Comparison of ENCODE assay signal across 8 mouse cellular contexts in genomic region chr8:84989311-84989731, GRCm38 (mm10). TPM values are rescaled to one million over a fixed set of nuclear protein-coding genes. Genes with fewer than 3 reads are reported as not detected.
A peak's percentile ranks its signal among the peaks of the same experiment; 100 is the strongest.
DNase-seq lines count a peak whose midpoint lies in the region; ATAC-seq and TF ChIP-seq lines count a peak whose summit lies in the region.

No protein-coding gene starts in this region.

- no peak for ATAC-seq in embryonic facial prominence, embryonic 12.5 days (ENCODE audit: insufficient number of reproducible peaks, insufficient read depth, low FRiP score, low TSS enrichment)
- ATAC-seq in heart, embryonic 14.5 days (ENCODE audit: insufficient number of reproducible peaks, insufficient read depth, low FRiP score, low read depth), result no peak

- TF ChIP-seq CTCF in thymus, adult 2 months (IDR thresholded peaks at IDR 0.05; ENCODE audit: borderline replicate concordance, control insufficient read depth, extremely low read depth, insufficient read depth, low read length, poor library complexity), result no peak

- H3K9me3 ChIP-seq in embryonic facial prominence, embryonic 12.5 days, result no peaks in the 10 kb centered on the region
- no peaks in the 10 kb centered on the region for H3K9me3 ChIP-seq in heart, embryonic 14.5 days (ENCODE audit: control insufficient read depth, low read length)

- WGBS in embryonic facial prominence, embryonic 12.5 days, result 7% methylated on average over 15 of the region's 15 CpGs
- 18% methylated on average over 15 of the region's 15 CpGs for WGBS in heart, embryonic 14.5 days
- 42% methylated on average over 15 of the region's 15 CpGs for WGBS in macrophage (ENCODE audit: missing documents)
- WGBS in thymus, adult 2 months, result 38% methylated on average over 15 of the region's 15 CpGs

- no peak for TF ChIP-seq POLR2A in thymus, adult 2 months (IDR thresholded peaks at IDR 0.05; ENCODE audit: control insufficient read depth, extremely low read depth, insufficient read depth, low read length, poor library complexity)

- no peak overlapping the region for H3K27ac ChIP-seq in embryonic facial prominence, embryonic 12.5 days
- no peak overlapping the region for H3K27ac ChIP-seq in heart, embryonic 14.5 days (replicated peaks in 1 of 2; ENCODE audit: control insufficient read depth in 1 of 2, insufficient read depth in 1 of 2, low read depth in 2 of 2, low read length in 2 of 2)
- peak overlapping the region; percentile 55; the same call in 1 of the 2 replicates for H3K27ac ChIP-seq in macrophage
- no peak overlapping the region for H3K27ac ChIP-seq in thymus, adult 2 months (ENCODE audit: control insufficient read depth, insufficient read depth, low read length)

- H3K4me3 ChIP-seq in embryonic facial prominence, embryonic 12.5 days, result peak overlapping the region; percentile 56; the same call in 1 of the 2 replicates
- H3K4me3 ChIP-seq in heart, embryonic 14.5 days (ENCODE audit: control insufficient read depth in 1 of 2, insufficient read depth in 1 of 2, low read depth in 1 of 2, low read length in 2 of 2), result 0 out of 4 replicates have a peak overlapping the region, but pooled peaks of 1 of the 2 experiments have one; percentile 55
- peak overlapping the region; percentile 42; the same call in 1 of the 2 replicates for H3K4me3 ChIP-seq in macrophage (ENCODE audit: inconsistent target)
- H3K4me3 ChIP-seq in thymus, adult 2 months (ENCODE audit: control insufficient read depth, insufficient read depth, low read length), result no peak overlapping the region

- H3K79me2 ChIP-seq in macrophage (ENCODE audit: inconsistent target), result no peaks in the 10 kb centered on the region

- peaks cover 32% of the 10 kb centered on the region for H3K4me1 ChIP-seq in embryonic facial prominence, embryonic 12.5 days
- peaks cover 16 to 30% of the 10 kb centered on the region in 2 experiments; a peak in 3 of 4 replicates for H3K4me1 ChIP-seq in heart, embryonic 14.5 days (ENCODE audit: control insufficient read depth in 2 of 2, insufficient read depth in 2 of 2, low read length in 2 of 2)
- H3K4me1 ChIP-seq in thymus, adult 2 months (replicated peaks; ENCODE audit: control insufficient read depth, insufficient read depth, low read length), result peaks cover 24% of the 10 kb centered on the region

- H3K4me2 ChIP-seq in embryonic facial prominence, embryonic 12.5 days (replicated peaks), result peak overlapping the region; percentile 87
- H3K4me2 ChIP-seq in heart, embryonic 14.5 days (ENCODE audit: low read length), result peak overlapping the region; percentile 91

- peak; percentile 62 to 77 for DNase-seq in urinary bladder, adult 18-20 months (ENCODE audit: low spot score in 2 of 2)
- DNase-seq in urinary bladder, postnatal 10 days (ENCODE audit: low spot score), result no peak
- DNase-seq in kidney, postnatal 25 days, result peak; percentile 92 to 96
- no peak for DNase-seq in frontal cortex, adult 2 months (ENCODE audit: extremely low spot score in 1 of 2, low spot score in 1 of 2)
- no peak for DNase-seq in thymus, adult 2 months

- H3K27me3 ChIP-seq in embryonic facial prominence, embryonic 12.5 days, result peaks cover 11% of the 10 kb centered on the region; the same call in 1 of the 2 replicates
- peaks cover 6% of the 10 kb centered on the region; the same call in 1 of the 2 replicates for H3K27me3 ChIP-seq in heart, embryonic 14.5 days (ENCODE audit: control insufficient read depth, insufficient read depth, low read length)
- no peaks in the 10 kb centered on the region for H3K27me3 ChIP-seq in thymus, adult 2 months (ENCODE audit: control insufficient read depth, insufficient read depth, low read length)

- H3K9ac ChIP-seq in embryonic facial prominence, embryonic 12.5 days, result no peak overlapping the region
- no peak overlapping the region; the same call in 1 of the 2 replicates for H3K9ac ChIP-seq in heart, embryonic 14.5 days (ENCODE audit: low read length)

- no peaks in the 10 kb centered on the region for H3K36me3 ChIP-seq in embryonic facial prominence, embryonic 12.5 days
- H3K36me3 ChIP-seq in heart, embryonic 14.5 days (ENCODE audit: control insufficient read depth, insufficient read depth, low read length), result no peaks in the 10 kb centered on the region
- no peaks in the 10 kb centered on the region for H3K36me3 ChIP-seq in macrophage (ENCODE audit: inconsistent target)
- no peaks in the 10 kb centered on the region for H3K36me3 ChIP-seq in thymus, adult 2 months (ENCODE audit: control insufficient read depth, insufficient read depth, low read length)

RNA-seq across cellular contexts. Expression of gene Hook2, which starts 1.1 kb away (rescaled TPM):
- polyA plus RNA-seq in embryonic facial prominence, embryonic 12.5 days (2016; fragmentation: Nextera tagmentation; extraction: Ambion mirVana), result 20.6 TPM in 2 replicates
- 5.0 and 5.1 TPM in 2 replicates for polyA plus RNA-seq in heart, embryonic 14.5 days (2014; fragmentation: Nextera tagmentation; extraction: Ambion mirVana)
- total RNA-seq in macrophage (2018; cell fraction: chromatin; rRNA removed), result 10 to 100 TPM; 31.8 to 96.7 (median 63.1) TPM
- 10 to 100 TPM in 9 of 26 experiments, 1 to 10 TPM in 17; 6.0 to 14.1 (median 8.5) TPM for total RNA-seq in macrophage (2018; cell fraction: cytosol; rRNA removed)
- 10 to 100 TPM in 25 of 26 experiments, 1 to 10 TPM in 1; 9.9 to 41.4 (median 24.7) TPM for total RNA-seq in macrophage (2018; cell fraction: nucleus; rRNA removed)
- 4.9 to 10.9 TPM (median 6.1 TPM) in 3 replicates for polyA plus RNA-seq in macrophage (2018)
- polyA plus RNA-seq in frontal cortex, adult 2 months (2012; rRNA removed), result 20.7 and 26.0 TPM in 2 replicates
- polyA plus RNA-seq in thymus, adult 2 months (2012; rRNA removed), result 7.2 and 7.4 TPM in 2 replicates

RNA-seq across cellular contexts. Expression of gene Junb, which starts 10.8 kb away (rescaled TPM):
- 8.0 and 9.0 TPM in 2 replicates for polyA plus RNA-seq in embryonic facial prominence, embryonic 12.5 days (2016; fragmentation: Nextera tagmentation; extraction: Ambion mirVana)
- polyA plus RNA-seq in heart, embryonic 14.5 days (2014; fragmentation: Nextera tagmentation; extraction: Ambion mirVana), result 10.1 and 10.9 TPM in 2 replicates
- total RNA-seq in macrophage (2018; cell fraction: chromatin; rRNA removed), result 100 to 1,000 TPM in 24 of 26 experiments, 10 to 100 TPM in 2; 60.1 to 756 (median 302) TPM
- 1,000 to 10,000 TPM in 5 of 26 experiments, 100 to 1,000 TPM in 19, 10 to 100 TPM in 2; 75.1 to 1,747 (median 592) TPM for total RNA-seq in macrophage (2018; cell fraction: cytosol; rRNA removed)
- 1,000 to 10,000 TPM in 7 of 26 experiments, 100 to 1,000 TPM in 18, 10 to 100 TPM in 1; 66.0 to 1,515 (median 743) TPM for total RNA-seq in macrophage (2018; cell fraction: nucleus; rRNA removed)
- 26.1 to 86.4 TPM (median 61.3 TPM) in 3 replicates for polyA plus RNA-seq in macrophage (2018)
- polyA plus RNA-seq in frontal cortex, adult 2 months (2012; rRNA removed), result 52.0 and 106 TPM in 2 replicates
- 125 and 128 TPM in 2 replicates for polyA plus RNA-seq in thymus, adult 2 months (2012; rRNA removed)

RNA-seq across cellular contexts. Expression of gene Rnaseh2a, which starts 19.8 kb away (rescaled TPM):
- polyA plus RNA-seq in embryonic facial prominence, embryonic 12.5 days (2016; fragmentation: Nextera tagmentation; extraction: Ambion mirVana), result 104 and 115 TPM in 2 replicates
- 71.8 and 80.8 TPM in 2 replicates for polyA plus RNA-seq in heart, embryonic 14.5 days (2014; fragmentation: Nextera tagmentation; extraction: Ambion mirVana)
- 10 to 100 TPM in 19 of 26 experiments, 1 to 10 TPM in 7; 3.0 to 44.7 (median 19.1) TPM for total RNA-seq in macrophage (2018; cell fraction: chromatin; rRNA removed)
- 10 to 100 TPM; 26.6 to 53.3 (median 36.5) TPM for total RNA-seq in macrophage (2018; cell fraction: cytosol; rRNA removed)
- total RNA-seq in macrophage (2018; cell fraction: nucleus; rRNA removed), result 10 to 100 TPM in 24 of 26 experiments, 1 to 10 TPM in 2; 8.9 to 49.5 (median 24.1) TPM
- 15.9 to 39.3 TPM (median 26.2 TPM) in 3 replicates for polyA plus RNA-seq in macrophage (2018)
- 37.5 and 39.7 TPM in 2 replicates for polyA plus RNA-seq in frontal cortex, adult 2 months (2012; rRNA removed)
- polyA plus RNA-seq in thymus, adult 2 months (2012; rRNA removed), result 69.4 and 76.1 TPM in 2 replicates

RNA-seq across cellular contexts. Expression of gene Prdx2, which starts 19.9 kb away (rescaled TPM):
- 1,038 and 1,130 TPM in 2 replicates for polyA plus RNA-seq in embryonic facial prominence, embryonic 12.5 days (2016; fragmentation: Nextera tagmentation; extraction: Ambion mirVana)
- 792 and 804 TPM in 2 replicates for polyA plus RNA-seq in heart, embryonic 14.5 days (2014; fragmentation: Nextera tagmentation; extraction: Ambion mirVana)
- total RNA-seq in macrophage (2018; cell fraction: chromatin; rRNA removed), result 10 to 100 TPM in 17 of 26 experiments, 1 to 10 TPM in 9; 2.5 to 77.4 (median 20.3) TPM
- 100 to 1,000 TPM; 154 to 304 (median 217) TPM for total RNA-seq in macrophage (2018; cell fraction: cytosol; rRNA removed)
- total RNA-seq in macrophage (2018; cell fraction: nucleus; rRNA removed), result 100 to 1,000 TPM in 6 of 26 experiments, 10 to 100 TPM in 20; 17.7 to 152 (median 72.0) TPM
- 77.7 to 148 TPM (median 146 TPM) in 3 replicates for polyA plus RNA-seq in macrophage (2018)
- 318 and 332 TPM in 2 replicates for polyA plus RNA-seq in frontal cortex, adult 2 months (2012; rRNA removed)
- 162 and 183 TPM in 2 replicates for polyA plus RNA-seq in thymus, adult 2 months (2012; rRNA removed)

RNA-seq across cellular contexts. Expression of gene Gm49661, which starts 20.1 kb away (rescaled TPM):
- not detected in 2 replicates for polyA plus RNA-seq in embryonic facial prominence, embryonic 12.5 days (2016; fragmentation: Nextera tagmentation; extraction: Ambion mirVana)
- polyA plus RNA-seq in heart, embryonic 14.5 days (2014; fragmentation: Nextera tagmentation; extraction: Ambion mirVana), result not detected in 2 replicates
- total RNA-seq in macrophage (2018; cell fraction: chromatin; rRNA removed), result not detected
- not detected for total RNA-seq in macrophage (2018; cell fraction: cytosol; rRNA removed)
- total RNA-seq in macrophage (2018; cell fraction: nucleus; rRNA removed), result not detected
- polyA plus RNA-seq in macrophage (2018), result not detected in 3 replicates
- not detected in 2 replicates for polyA plus RNA-seq in frontal cortex, adult 2 months (2012; rRNA removed)
- 4.3 TPM in 1 of 2 replicates, not detected in the other for polyA plus RNA-seq in thymus, adult 2 months (2012; rRNA removed)

Comparison
In these comparisons a context has a peak if more than half of its experiments do, and no peak if none do; other contexts are left out.
1. DNase-seq: peak in urinary bladder, adult 18-20 months (2 of 2) and kidney, postnatal 25 days (2 of 2); none in urinary bladder, postnatal 10 days (single experiment), frontal cortex, adult 2 months (0 of 2) and thymus, adult 2 months (single experiment).